Mouse (Mus musculus) Patski (cell line): ENCODE data around the gene A2ml1. TPM values are rescaled to one million over a fixed set of nuclear protein-coding genes. Genes with fewer than 3 reads are reported as not detected.

Experiments used
- ATAC-seq: fragments of 100-300 bp; one replicate; pipeline ENCODE4 v1.8.0; 2021
- CTCF ChIA-PET: fragments of 350-600 bp; sonication (Branson Sonifier 250); formaldehyde crosslinking; loops from one replicate; lab custom pipeline; 2022; ENCODE audit warnings: inconsistent platforms; lab: Charles Lee
- POLR2A ChIA-PET: fragments of 350-600 bp; sonication (Branson Sonifier 250); formaldehyde crosslinking; loops from one replicate; lab custom pipeline; 2022; ENCODE audit warnings: antibody characterized with exemption, inconsistent platforms; lab: Charles Lee
- DNase-seq: peaks from one replicate; pipeline ENCODE4 v3.0.0-alpha.2; 2011; ENCODE audit warnings: low read depth, low spot score
- H3K27me3 ChIP-seq: fragments of 371-371 bp; one replicate; pipeline ENCODE4 v1.5.1; 2021
- CTCF ChIP-seq: fragments of 100-300 bp; IDR thresholded peaks from one replicate; pipeline ENCODE4 v1.5.1; 2021
- in situ Hi-C: fragments of 300-500 bp; cut with MboI; formaldehyde crosslinking; loops from 3 replicates; pipeline ENCODE4 v1.11.1; 2018; ENCODE audit warnings: low pct_unique_long_range_greater_than_20kb, mixed read lengths
- polyA plus RNA-seq: library from polyadenylated mRNA; unstranded; gene quantifications from one replicate; pipeline ENCODE4 v1.2.3, GENCODE M21; 2021

A2ml1 gene
- polyA plus RNA-seq, 1 experiment from 2014 or later: 0.12 TPM

DNA sequence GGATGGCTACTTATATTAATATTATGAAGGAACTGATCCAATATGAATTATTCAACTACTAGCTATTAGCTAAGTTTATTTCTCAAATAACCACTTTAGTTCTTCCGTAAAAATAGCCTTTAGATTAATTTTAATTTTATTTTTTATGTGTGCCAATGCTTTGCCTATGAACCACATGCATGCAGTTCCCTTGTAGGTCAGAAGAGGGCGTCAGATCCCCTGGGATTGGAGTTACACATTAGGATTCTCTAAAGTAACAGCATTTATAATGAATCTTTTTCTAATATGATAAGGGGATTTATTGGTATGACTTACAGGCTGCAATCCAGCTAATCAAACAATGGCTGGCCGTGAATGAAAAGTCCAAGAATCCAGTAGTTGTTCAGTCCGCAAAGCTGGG is 18.1 kb upstream of the A2ml1 start:
- ChIA-PET POLR2A (no interaction called here), CTCF (interaction anchor here (0.7 kb wide), 1 partner anchor 25 kb away, joined by 3 read pairs; no protein-coding TSS in a partner anchor)
- peaks cover 3% of the 10 kb centered on the region for H3K27me3 ChIP-seq
- TF ChIP-seq CTCF: peak; percentile 36
- in situ Hi-C loops: no loop called here
- DNase-seq (no peak), ATAC-seq (no peak)

DNA sequence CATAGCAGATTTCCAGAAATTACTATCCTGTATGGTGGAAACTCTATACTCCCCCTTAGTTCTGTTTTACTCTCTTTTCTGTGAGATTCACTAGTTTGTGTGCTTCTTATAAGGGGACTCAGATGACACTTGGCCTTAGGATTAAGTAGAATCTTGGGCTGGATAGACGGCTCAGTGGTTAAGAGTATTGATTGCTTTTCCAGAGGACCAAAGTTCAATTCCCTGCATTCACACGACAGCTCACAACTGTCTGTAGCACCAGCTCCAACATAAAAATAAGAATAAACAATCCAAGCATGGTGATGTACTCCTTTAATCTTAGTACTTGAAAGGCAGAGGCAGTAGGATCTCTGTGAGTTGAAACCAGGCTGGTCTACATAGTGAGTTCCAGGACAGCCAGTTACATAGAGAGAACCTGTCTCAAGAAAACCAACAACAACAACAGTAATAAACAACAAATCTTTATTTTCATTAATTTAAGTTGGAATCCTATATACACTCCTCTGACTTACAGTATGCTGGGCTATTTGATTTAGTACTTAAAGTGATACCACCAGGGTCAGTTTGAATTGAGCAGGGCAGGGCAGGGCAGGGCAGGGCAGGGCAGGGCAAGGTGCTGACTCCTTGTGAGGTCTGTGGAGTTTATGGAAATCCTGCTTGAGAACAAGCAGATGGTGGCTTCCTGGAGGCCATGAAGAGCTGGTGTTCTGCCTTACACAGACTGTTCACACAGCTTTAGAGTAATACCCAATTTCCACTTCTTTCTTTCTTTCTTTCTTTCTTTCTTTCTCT is 17.0 kb upstream of the A2ml1 start:
- no peak for TF ChIP-seq CTCF
- ATAC-seq: no peak
- ChIA-PET CTCF (no interaction called here), POLR2A (no interaction called here)
- in situ Hi-C loops: no loop called here
- DNase-seq: no peak
- peaks cover 3% of the 10 kb centered on the region for H3K27me3 ChIP-seq

DNA sequence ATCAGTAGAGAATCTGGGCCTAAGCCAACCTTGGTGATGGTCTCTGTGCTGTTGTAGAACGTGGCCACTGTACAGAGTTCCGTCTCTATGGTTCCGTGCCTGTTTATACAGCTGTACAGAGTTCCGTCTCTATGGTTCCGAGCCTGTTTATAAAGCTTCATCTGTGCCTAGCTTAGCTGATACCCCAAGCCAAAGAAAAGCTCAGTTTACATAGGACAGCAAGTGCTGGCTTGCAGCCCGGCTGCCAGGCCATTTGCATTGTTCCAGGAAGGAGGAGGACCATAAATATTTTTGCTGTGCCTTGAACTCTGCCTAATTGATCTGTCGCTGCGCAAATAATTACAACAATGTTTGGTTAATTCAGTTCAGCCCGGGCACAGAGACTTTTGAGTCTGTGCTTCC is 15.7 kb upstream of the A2ml1 start:
- ATAC-seq (no peak), DNase-seq (no peak)
- peaks cover 3% of the 10 kb centered on the region for H3K27me3 ChIP-seq
- POLR2A ChIA-PET: no interaction called here
- in situ Hi-C loops: no loop called here
- CTCF ChIA-PET: no interaction called here
- TF ChIP-seq CTCF: no peak

DNA sequence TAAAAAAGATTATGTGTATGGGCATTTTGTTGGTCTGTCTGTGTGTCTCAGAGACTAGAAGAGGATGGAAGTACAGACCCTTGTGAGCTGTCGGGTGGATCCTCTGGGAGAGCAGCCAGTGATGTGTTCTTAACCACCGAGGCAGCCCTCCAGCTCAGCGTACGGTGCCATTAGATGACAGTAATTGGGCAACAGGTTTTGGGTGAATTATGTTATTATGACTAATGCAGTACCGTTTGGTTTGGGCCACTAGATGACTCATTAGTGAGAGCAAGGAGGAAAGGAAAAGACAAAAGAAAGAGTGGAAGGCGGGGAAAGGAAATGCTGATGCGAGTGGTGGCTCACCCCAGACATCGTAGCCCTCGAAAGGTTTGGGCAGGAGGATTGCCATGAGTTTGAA is 13.2 kb upstream of the A2ml1 start:
- ATAC-seq (no peak), DNase-seq (no peak)
- CTCF ChIA-PET: no interaction called here
- TF ChIP-seq CTCF: no peak
- in situ Hi-C loops: no loop called here
- POLR2A ChIA-PET: no interaction called here
- H3K27me3 ChIP-seq: no peaks in the 10 kb centered on the region

DNA sequence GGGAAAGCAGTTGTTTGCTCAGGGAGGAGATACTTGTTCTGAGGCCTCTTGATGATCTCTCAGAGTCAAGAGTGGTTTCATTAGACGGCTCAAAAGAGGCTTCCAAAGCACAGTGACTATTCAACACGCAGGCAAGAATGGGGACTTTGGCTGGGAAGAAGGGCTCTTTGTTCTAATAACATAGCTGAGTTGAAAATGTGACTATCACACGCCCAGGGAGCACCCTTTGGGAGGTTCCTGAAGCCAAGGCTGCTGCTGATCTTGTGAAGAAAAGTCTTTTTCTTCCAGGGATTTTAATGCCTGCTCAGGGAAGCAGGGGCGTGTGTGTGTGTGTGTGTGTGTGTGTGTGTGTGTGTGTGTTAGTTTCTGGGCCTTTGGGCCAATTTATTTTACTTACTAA is 8.0 kb upstream of the A2ml1 start:
- TF ChIP-seq CTCF: no peak
- peaks cover 6% of the 10 kb centered on the region for H3K27me3 ChIP-seq
- ChIA-PET POLR2A (no interaction called here), CTCF (no interaction called here)
- ATAC-seq: no peak
- in situ Hi-C loops: no loop called here
- no peak for DNase-seq

DNA sequence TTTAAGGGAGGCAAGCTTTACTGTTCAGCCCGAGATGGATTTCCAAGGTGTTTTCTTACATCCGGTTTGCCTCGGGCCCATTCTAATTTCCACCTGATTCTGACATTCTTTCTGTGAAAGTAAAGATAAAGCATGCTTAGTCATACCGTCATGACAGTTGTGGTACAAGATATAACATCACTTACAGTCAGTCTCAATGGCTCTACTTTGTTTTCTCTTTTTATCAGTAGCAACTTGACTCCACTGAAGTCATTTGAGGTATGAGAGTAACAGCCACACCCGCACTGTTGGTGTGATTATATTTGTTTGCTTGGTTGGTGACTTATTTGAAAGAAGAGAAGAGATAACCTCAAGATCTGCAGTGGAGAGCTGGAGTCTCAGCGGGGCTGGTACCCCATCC is 6.2 kb upstream of the A2ml1 start:
- ATAC-seq (no peak), DNase-seq (no peak)
- in situ Hi-C loops: no loop called here
- no peak for TF ChIP-seq CTCF
- H3K27me3 ChIP-seq: peaks cover 6% of the 10 kb centered on the region
- CTCF ChIA-PET: interaction anchor here (0.6 kb wide), 1 partner anchor 18 kb away, joined by 3 read pairs; no protein-coding TSS in a partner anchor
- POLR2A ChIA-PET: no interaction called here

DNA sequence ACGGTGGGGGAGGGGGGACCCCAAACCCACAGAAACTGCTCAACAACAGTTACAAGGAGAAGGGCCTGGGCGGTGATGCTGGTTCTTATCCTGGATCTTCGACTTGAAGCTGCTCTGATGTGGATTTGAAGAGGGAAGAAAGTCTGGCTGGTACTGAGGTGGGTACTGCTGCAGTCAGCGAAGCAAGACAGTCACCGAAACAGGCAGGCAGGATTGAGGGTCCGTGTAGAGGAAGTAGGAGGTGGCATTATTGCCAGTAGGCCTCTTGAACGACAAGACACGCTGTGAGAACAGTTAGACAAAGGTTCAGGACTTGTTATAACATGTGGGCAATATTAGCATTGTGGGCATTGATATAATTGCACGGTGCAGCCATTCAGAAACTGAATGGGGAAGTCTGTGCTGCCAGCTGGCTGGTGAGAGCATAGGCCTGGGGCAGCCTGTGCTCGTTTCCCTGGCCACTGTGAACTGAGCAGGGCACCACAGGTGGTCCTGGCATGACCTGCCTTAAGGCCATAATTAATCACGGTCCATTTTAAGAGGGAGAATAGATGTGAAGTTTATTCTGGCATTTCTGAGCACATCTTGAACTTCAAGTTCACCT is 4.3 kb upstream of the A2ml1 start:
- ChIA-PET POLR2A (no interaction called here), CTCF (no interaction called here)
- in situ Hi-C loops: no loop called here
- no peak for DNase-seq
- TF ChIP-seq CTCF: no peak
- ATAC-seq: no peak
- peaks cover 14% of the 10 kb centered on the region for H3K27me3 ChIP-seq

DNA sequence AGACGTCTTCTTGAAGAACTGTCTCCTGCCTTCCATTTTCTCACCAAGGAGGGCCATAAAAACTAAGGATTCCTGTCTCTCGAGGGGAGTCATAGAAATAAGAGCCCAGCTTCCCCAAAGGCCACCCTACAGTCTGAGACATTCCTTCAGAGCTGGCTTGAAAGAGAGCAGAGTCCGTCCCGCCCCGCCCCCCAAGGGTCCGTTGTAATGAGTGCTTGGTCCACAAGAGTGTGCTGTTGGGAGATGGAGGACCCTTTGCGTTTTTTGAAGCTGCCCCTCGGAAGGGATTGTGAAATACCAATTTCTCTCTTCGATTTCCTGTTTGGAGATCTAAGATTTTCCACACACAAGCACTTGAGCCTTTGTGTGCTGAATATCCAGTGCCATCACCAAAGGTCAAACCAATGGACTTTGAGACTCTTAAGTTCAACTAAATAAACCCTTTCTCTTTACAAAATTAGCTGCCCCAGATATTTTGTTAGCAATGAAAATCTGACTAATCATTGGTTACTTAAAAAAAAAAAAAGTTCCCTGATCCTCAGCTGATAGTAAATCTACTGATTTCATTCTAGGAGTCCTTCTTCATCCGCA is 2.8 kb upstream of the A2ml1 start:
- ChIA-PET POLR2A (no interaction called here), CTCF (no interaction called here)
- ATAC-seq (no peak), DNase-seq (no peak)
- TF ChIP-seq CTCF: no peak
- in situ Hi-C loops: no loop called here
- H3K27me3 ChIP-seq: peaks cover 14% of the 10 kb centered on the region

DNA sequence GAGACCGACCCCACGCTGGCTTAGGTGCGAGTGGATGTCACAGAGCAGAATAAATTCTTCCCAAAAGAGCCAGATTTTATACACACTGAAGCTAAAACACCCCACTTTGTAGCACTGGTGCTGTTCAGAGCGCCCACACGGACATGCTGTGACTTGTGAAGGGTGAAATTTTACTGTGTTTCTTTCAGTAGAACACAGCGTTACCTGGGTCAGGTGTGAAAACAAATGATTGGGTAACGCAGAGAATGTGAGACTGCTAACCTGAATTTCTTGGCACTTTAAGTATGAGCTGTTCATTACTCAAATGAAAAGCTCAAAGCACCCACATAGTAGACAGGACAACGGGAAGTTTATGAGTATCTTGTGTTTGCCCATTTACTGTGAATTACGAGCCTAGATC is 4.1 kb downstream of the A2ml1 start:
- DNase-seq: no peak
- H3K27me3 ChIP-seq: peaks cover 6% of the 10 kb centered on the region
- ChIA-PET POLR2A (no interaction called here), CTCF (no interaction called here)
- ATAC-seq: no peak
- no peak for TF ChIP-seq CTCF
- in situ Hi-C loops: no loop called here

DNA sequence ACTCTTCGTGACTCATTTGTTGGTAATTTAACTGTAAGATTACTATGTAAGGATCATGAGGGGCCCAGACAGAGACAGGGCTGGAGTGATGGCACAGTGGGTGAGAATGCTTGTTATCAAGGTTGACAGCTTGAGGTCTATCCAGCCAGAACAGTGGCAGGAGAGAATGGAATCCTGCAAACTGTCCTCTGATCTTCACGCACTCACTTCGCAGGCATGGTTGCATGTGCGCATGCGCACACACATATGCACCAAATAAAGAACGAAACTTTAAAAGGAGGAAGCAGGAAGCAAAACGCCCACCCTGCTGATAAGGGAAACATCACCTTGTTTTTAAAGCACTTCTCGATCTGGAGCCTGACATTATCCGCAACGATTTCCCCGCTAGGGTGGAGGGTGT is 14.8 kb downstream of the A2ml1 start:
- CTCF ChIA-PET: no interaction called here
- in situ Hi-C loops: no loop called here
- no peak for TF ChIP-seq CTCF
- no peak for DNase-seq
- POLR2A ChIA-PET: no interaction called here
- H3K27me3 ChIP-seq: peaks cover 19% of the 10 kb centered on the region
- no peak for ATAC-seq

DNA sequence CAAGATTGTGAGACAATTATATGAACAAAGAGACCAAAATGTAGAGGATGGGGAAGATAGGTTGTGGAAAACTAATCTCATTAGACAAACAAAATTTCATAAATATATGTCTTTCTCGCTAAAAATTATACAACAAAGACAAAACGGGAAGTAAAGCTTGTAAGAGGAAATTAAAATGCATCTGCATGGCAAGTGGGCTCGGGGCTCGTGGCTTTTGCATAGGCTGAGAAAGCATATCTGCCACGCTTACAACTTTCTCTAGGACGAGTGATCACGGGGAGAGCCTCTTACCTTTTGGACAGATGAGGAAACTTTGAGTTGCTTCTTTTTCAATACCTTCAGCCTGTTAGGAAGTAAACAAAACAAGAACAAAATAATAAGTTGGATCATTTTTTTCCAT is 27.4 kb downstream of the A2ml1 start:
- ChIA-PET CTCF (interaction anchor here (1.3 kb wide), 1 partner anchor 13 kb away, joined by 3 read pairs; no protein-coding TSS in a partner anchor), POLR2A (no interaction called here)
- TF ChIP-seq CTCF: no peak
- in situ Hi-C loops: no loop called here
- DNase-seq (no peak), ATAC-seq (no peak)
- peaks cover 17% of the 10 kb centered on the region for H3K27me3 ChIP-seq
